Mouse (Mus musculus) lung, postnatal 0 days (tissue): Measurements from ENCODE around the gene Dolk. TPM values are rescaled to one million over a fixed set of nuclear protein-coding genes. Genes with fewer than 3 reads are reported as not detected.
A peak's percentile ranks its signal among the peaks of the same experiment; 100 is the strongest.

Experiments used
- ATAC-seq: fragments of 200-750 bp; cut with Nextera tagmentation; 2 replicates; pipeline ENCODE4 v1.8.0; 2017; ENCODE audit warnings: moderate library complexity
- DNase-seq: peaks from one replicate; pipeline ENCODE4 v3.0.0-alpha.2; 2016; ENCODE audit warnings: low spot score
- H3K27ac ChIP-seq: fragments of 300-500 bp; sonication (generic); 2 replicates; pipeline ENCODE4 v1.5.1; 2014; ENCODE audit warnings: antibody characterized with exemption, mild to moderate bottlenecking, low read length, mixed read lengths
- H3K27me3 ChIP-seq: fragments of 300-500 bp; sonication (generic); replicated peaks from 2 replicates; pipeline ENCODE4 v1.6.1; 2014; ENCODE audit warnings: low read length, mixed read lengths; ENCODE audit not compliant: insufficient read depth
- H3K36me3 ChIP-seq: fragments of 300-500 bp; sonication (generic); 2 replicates; pipeline ENCODE4 v1.6.1; 2014; ENCODE audit warnings: low read length, mixed read lengths; ENCODE audit not compliant: insufficient read depth
- H3K4me1 ChIP-seq: fragments of 300-500 bp; sonication (generic); 2 replicates; pipeline ENCODE4 v1.6.1; 2014; ENCODE audit warnings: antibody characterized with exemption, low read depth, low read length, mixed read lengths; ENCODE audit not compliant: insufficient read depth
- H3K4me2 ChIP-seq: fragments of 300-500 bp; sonication (generic); replicated peaks from 2 replicates; pipeline ENCODE4 v1.6.1; 2014; ENCODE audit warnings: low read depth, mild to moderate bottlenecking, low read length, moderate library complexity, mixed read lengths
- H3K4me3 ChIP-seq: fragments of 300-500 bp; sonication (generic); 2 replicates; pipeline ENCODE4 v1.5.1; 2014; ENCODE audit warnings: low read depth, low read length
- H3K9ac ChIP-seq: fragments of 300-500 bp; sonication (generic); replicated peaks from 2 replicates; pipeline ENCODE4 v1.6.1; 2014; ENCODE audit warnings: low read depth, mild to moderate bottlenecking
- H3K9me3 ChIP-seq: fragments of 300-500 bp; sonication (generic); 2 replicates; pipeline ENCODE4 v1.6.1; 2016; ENCODE audit warnings: low read length, mixed read lengths
- CTCF ChIP-seq: IDR thresholded peaks from 2 replicates; pipeline ENCODE4 v1.5.1; 2016; ENCODE audit warnings: antibody characterized with exemption, mild to moderate bottlenecking
- EP300 ChIP-seq: IDR thresholded peaks from 2 replicates; pipeline ENCODE4 v1.6.1; 2016; ENCODE audit warnings: antibody characterized with exemption, mild to moderate bottlenecking, control low read depth
- WGBS: fragments of 180-500 bp; shearing (Covaris S2); extraction: QIAGEN DNeasy Blood & Tissue Kit; methylation state at CpG from one replicate; pipeline ENCODE4 v1.1.7; 2014; 5-methylcytosine and 5-hydroxymethylcytosine counted together
- polyA plus RNA-seq: library from polyadenylated mRNA; unstranded; fragments of >200 nt; fragmentation: Nextera tagmentation; extraction: Ambion mirVana; gene quantifications from 2 replicates; pipeline ENCODE4 v1.2.1, GENCODE M21; 2015

The Dolk gene
- polyA plus RNA-seq, 1 experiment from 2014 or later, result 24.1 TPM

DNA sequence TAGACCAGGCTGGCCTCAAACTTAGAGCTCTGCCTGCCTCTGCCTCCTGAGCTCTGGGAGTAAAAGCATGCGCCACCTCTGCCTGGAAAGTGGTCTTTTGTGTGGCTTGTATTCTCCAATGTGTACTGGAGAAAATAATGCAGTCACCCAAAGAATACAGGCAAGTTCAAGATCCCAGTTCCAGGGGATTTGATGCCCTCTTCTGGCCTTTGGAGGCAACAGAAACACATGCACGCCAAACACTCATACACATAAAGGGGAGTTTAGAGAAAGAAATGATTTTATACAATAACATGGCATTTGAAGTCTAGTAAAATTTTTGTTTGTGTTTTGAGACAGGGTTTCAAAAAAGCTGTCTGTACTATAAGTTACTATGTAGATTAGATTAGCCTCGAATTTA, 13.4 kb upstream of the Dolk start:
- H3K27me3 ChIP-seq, result no peaks in the 10 kb centered on the region
- peaks cover 13% of the 10 kb centered on the region; the same call in 1 of the 2 replicates for H3K36me3 ChIP-seq
- H3K9me3 ChIP-seq, result no peaks in the 10 kb centered on the region
- H3K4me3 ChIP-seq, result no peak overlapping the region
- TF ChIP-seq CTCF (peak; percentile 49), EP300 (no peak)
- DNase-seq (no peak), ATAC-seq (no peak)
- no peak overlapping the region for H3K27ac ChIP-seq
- no peak overlapping the region for H3K9ac ChIP-seq
- H3K4me1 ChIP-seq, result no peaks in the 10 kb centered on the region
- 70% methylated on average over 3 of the region's 3 CpGs for WGBS
- no peak overlapping the region for H3K4me2 ChIP-seq

DNA sequence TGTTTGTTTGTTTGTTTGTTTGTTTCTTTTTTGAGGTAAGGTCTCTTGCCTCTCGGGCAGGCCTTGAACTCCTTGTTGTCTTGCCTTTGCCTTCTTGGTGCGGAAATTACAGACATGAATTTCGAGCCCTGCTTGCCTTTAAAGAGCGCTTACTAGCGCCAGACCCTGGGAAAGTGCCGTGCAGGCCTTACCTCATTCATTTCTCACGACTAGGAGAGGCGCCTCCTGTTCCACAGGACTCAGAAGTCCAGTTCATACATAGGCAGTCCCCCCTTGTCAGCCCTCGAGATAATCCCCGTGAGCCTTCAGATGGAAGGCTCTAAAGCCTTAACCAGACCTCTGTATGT, 866 bp upstream of the Dolk start:
- DNase-seq (no peak), ATAC-seq (no peak)
- Histone ChIP-seq H3K9me3 (no peaks in the 10 kb centered on the region), H3K9ac (peak overlapping the region; percentile 63), H3K27ac (no peak overlapping the region), H3K4me2 (peak overlapping the region; percentile 94), H3K36me3 (no peaks in the 10 kb centered on the region), H3K4me1 (peaks cover 15% of the 10 kb centered on the region; the same call in 1 of the 2 replicates), H3K4me3 (peak overlapping the region; percentile 90), H3K27me3 (no peaks in the 10 kb centered on the region)
- TF ChIP-seq CTCF, result peak; percentile 18; the same call in 1 of the 2 replicates
- TF ChIP-seq EP300, result no peak
- under 1% methylated on average over 10 of the region's 10 CpGs for WGBS

DNA sequence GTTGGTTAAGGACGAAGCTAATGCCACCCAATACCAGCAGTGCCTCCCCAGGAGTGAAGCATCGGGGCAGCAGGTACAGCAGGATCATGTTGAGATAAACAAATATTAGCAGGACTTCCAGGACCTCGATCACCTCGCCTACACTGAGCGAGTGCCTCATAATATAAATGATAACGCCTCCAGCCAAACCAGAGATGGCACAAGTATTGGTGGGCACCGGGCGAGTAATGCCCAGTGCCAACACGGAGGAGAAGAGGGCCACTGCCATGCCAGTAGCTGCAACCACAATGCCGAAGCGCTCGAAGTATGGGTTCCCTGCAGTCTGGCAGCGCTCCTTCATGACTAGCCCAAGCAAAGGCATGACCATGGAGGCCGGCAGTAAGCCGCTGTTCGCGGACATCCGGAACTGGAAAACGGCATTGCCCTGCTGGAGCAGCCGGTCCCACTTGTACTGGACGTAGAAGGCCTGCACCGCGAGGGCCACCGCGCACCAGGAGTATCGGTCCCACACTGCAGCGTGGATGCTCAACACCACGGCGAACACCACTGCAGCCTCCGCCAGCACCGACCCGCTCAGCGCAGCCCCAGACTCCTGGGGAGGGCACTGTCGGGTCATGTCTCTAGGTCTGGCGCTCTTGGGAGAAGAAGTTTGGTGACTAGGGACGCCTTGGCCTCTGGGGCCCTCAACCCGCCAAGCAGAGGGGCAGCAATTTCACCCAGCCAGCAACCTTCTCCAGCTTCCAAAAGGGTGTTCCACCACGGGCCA, 535 bp downstream of the Dolk start:
- Histone ChIP-seq H3K4me3 (peak overlapping the region; percentile 90), H3K4me2 (peak overlapping the region; percentile 94), H3K4me1 (peaks cover 15% of the 10 kb centered on the region; the same call in 1 of the 2 replicates), H3K27ac (peak overlapping the region; percentile 26; the same call in 1 of the 2 replicates), H3K9ac (peak overlapping the region; percentile 63), H3K27me3 (no peaks in the 10 kb centered on the region), H3K9me3 (no peaks in the 10 kb centered on the region), H3K36me3 (no peaks in the 10 kb centered on the region)
- ATAC-seq (peak; percentile 42), DNase-seq (no peak)
- TF ChIP-seq CTCF (no peak), EP300 (no peak)
- 8% methylated on average over 38 of the region's 38 CpGs for WGBS

DNA sequence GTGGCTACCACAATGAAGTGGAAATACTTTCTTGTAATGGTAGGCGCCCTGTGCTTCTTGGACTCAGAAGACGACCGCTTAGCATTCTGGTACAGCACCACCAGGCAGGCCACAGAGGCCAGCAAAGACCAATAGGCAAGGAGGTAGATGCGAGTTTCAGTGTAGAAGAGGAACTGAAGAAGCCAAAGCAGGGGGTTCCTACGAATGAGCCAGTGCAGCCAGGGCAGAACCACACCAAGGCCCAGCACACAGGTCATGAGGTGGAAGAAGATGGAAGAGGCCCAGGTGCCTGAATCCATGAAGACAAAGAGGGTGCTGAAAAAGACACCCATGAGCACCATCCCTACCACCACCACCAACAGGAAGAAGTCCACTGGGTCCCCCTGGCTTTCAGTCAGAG, 1.1 kb downstream of the Dolk start:
- no peak for ATAC-seq
- TF ChIP-seq CTCF (peak; percentile 8; the same call in 1 of the 2 replicates), EP300 (no peak)
- 85% methylated on average over 5 of the region's 5 CpGs for WGBS
- H3K9ac ChIP-seq, result no peak overlapping the region
- no peaks in the 10 kb centered on the region for H3K36me3 ChIP-seq
- no peak for DNase-seq
- H3K27ac ChIP-seq, result no peak overlapping the region
- no peak overlapping the region for H3K4me2 ChIP-seq
- H3K4me3 ChIP-seq, result no peak overlapping the region
- no peaks in the 10 kb centered on the region for H3K9me3 ChIP-seq
- no peaks in the 10 kb centered on the region for H3K27me3 ChIP-seq
- H3K4me1 ChIP-seq, result peaks cover 15% of the 10 kb centered on the region; the same call in 1 of the 2 replicates

DNA sequence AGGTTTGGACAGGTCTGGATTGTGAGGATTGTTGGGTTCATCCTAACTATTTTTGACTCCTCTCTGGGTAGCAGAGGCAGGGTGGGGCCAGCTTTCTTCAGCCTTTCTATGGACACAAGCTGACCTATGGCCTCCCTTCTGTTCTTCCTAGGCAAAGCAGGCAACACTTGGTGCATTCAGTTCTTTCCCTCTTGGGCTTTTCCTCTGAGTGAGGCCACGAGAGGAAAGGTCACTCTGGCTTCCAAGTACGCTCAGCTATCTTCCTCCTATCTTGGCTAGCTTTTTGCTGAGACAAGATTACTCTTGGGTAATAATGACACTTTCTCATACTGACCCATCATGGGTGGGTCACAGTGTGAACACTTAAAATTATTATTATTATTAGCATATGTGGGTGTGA, 2.9 kb downstream of the Dolk start:
- H3K36me3 ChIP-seq, result no peaks in the 10 kb centered on the region
- H3K27ac ChIP-seq, result no peak overlapping the region
- H3K4me1 ChIP-seq, result peaks cover 15% of the 10 kb centered on the region; the same call in 1 of the 2 replicates
- H3K9me3 ChIP-seq, result no peaks in the 10 kb centered on the region
- ATAC-seq (no peak), DNase-seq (no peak)
- no peak overlapping the region for H3K9ac ChIP-seq
- no peak overlapping the region for H3K4me2 ChIP-seq
- H3K4me3 ChIP-seq, result no peak overlapping the region
- H3K27me3 ChIP-seq, result no peaks in the 10 kb centered on the region
- TF ChIP-seq EP300 (no peak), CTCF (no peak)
- WGBS, result 85% methylated on average over 2 of the region's 2 CpGs

DNA sequence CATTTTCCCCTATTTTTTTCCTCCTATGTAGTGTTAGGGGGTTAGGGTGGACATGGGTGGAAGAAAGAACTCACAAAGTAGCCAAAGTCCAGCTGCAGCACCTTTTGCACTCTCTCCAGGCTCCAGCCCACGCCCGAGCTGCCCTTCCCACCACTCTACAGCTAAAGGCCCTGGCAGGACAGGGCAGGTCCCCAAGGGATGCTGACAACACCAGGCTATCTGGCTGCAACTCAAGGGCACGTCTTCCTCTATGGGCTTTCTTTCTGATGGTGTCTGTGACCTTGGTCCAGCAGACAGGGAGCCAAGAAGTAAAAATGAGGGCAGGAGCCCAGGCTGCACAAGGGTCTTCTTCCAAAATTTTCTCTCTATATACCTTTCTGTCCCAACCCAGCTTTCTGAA, 4.5 kb downstream of the Dolk start:
- no peak overlapping the region for H3K9ac ChIP-seq
- no peak for TF ChIP-seq CTCF
- TF ChIP-seq EP300, result no peak
- H3K27me3 ChIP-seq, result no peaks in the 10 kb centered on the region
- ATAC-seq (no peak), DNase-seq (no peak)
- H3K4me2 ChIP-seq, result no peak overlapping the region
- no peak overlapping the region for H3K27ac ChIP-seq
- H3K9me3 ChIP-seq, result no peaks in the 10 kb centered on the region
- H3K4me1 ChIP-seq, result peaks cover 7% of the 10 kb centered on the region; the same call in 1 of the 2 replicates
- no peaks in the 10 kb centered on the region for H3K36me3 ChIP-seq
- WGBS, result 74% methylated on average over 3 of the region's 3 CpGs
- no peak overlapping the region for H3K4me3 ChIP-seq
